Mouse (Mus musculus) limb, embryonic 14.5 days (tissue): ENCODE results near the gene Foxe1. TPM values are rescaled to one million over a fixed set of nuclear protein-coding genes. Genes with fewer than 3 reads are reported as not detected.

Source experiments
- ATAC-seq: fragments of 200-750 bp; cut with Nextera tagmentation; 2 replicates; pipeline ENCODE4 v1.8.0; 2017; ENCODE audit warnings: low read depth, moderate number of reproducible peaks, moderate TSS enrichment; ENCODE audit not compliant: low FRiP score
- DNase-seq: peaks from one replicate; pipeline ENCODE4 v3.0.0-alpha.2; 2015; ENCODE audit warnings: low spot score
- H3K27ac ChIP-seq: fragments of 300-500 bp; sonication (generic); replicated peaks from 2 replicates; pipeline ENCODE4 v1.5.1; 2014; ENCODE audit warnings: low read depth, mild to moderate bottlenecking, low read length, moderate library complexity, mixed read lengths
- H3K27me3 ChIP-seq: fragments of 300-500 bp; sonication (generic); 2 replicates; pipeline ENCODE4 v1.6.1; 2014; ENCODE audit warnings: low read length, mixed read lengths; ENCODE audit not compliant: control insufficient read depth, insufficient read depth
- H3K36me3 ChIP-seq: fragments of 300-500 bp; sonication (generic); 2 replicates; pipeline ENCODE4 v1.6.1; 2014; ENCODE audit warnings: mild to moderate bottlenecking, low read length, moderate library complexity, mixed read lengths; ENCODE audit not compliant: control insufficient read depth, insufficient read depth
- H3K4me1 ChIP-seq: fragments of 300-500 bp; sonication (generic); 2 replicates; pipeline ENCODE4 v1.6.1; 2014; ENCODE audit warnings: antibody characterized with exemption, low read length, mixed read lengths; ENCODE audit not compliant: control insufficient read depth, insufficient read depth
- H3K4me2 ChIP-seq: fragments of 300-500 bp; sonication (generic); replicated peaks from 2 replicates; pipeline ENCODE4 v1.6.1; 2014; ENCODE audit warnings: low read depth, mild to moderate bottlenecking, low read length, moderate library complexity; ENCODE audit not compliant: severe bottlenecking
- H3K4me3 ChIP-seq: fragments of 300-500 bp; sonication (generic); replicated peaks from 2 replicates; pipeline ENCODE4 v1.5.1; 2014; ENCODE audit warnings: low read length
- H3K9ac ChIP-seq: fragments of 300-500 bp; sonication (generic); 2 replicates; pipeline ENCODE4 v1.6.1; 2014; ENCODE audit warnings: mild to moderate bottlenecking, low read depth, low read length, moderate library complexity; ENCODE audit not compliant: severe bottlenecking
- H3K9me3 ChIP-seq: fragments of 300-500 bp; sonication (generic); 2 replicates; pipeline ENCODE4 v1.6.1; 2016; ENCODE audit warnings: low read length; ENCODE audit not compliant: control insufficient read depth
- POLR2A ChIP-seq: fragments of 200-500 bp; IDR thresholded peaks from 2 replicates; pipeline ENCODE4 v1.8.0; 2012; ENCODE audit warnings: inconsistent platforms, mild to moderate bottlenecking, moderate library complexity, borderline replicate concordance; ENCODE audit not compliant: insufficient read depth, insufficient read length; ENCODE audit errors: extremely low read depth
- WGBS: fragments of 180-500 bp; shearing (Covaris S2); extraction: QIAGEN DNeasy Blood & Tissue Kit; methylation state at CpG from one replicate; pipeline ENCODE4 v1.1.7; 2014; 5-methylcytosine and 5-hydroxymethylcytosine counted together
- polyA plus RNA-seq, 2 experiments: library from polyadenylated mRNA; depleted of rRNA in 1 of 2; stranded (reverse) in 1 of 2; unstranded in 1 of 2; fragments of >200 nt; fragmentation: Nextera tagmentation in 1 of 2; extraction: Ambion mirVana in 1 of 2; gene quantifications; 2 replicates each; pipeline versions ENCODE4 v1.2.1 to v1.2.3; 2012 to 2014

Foxe1 gene
- polyA plus RNA-seq, 2 experiments: not detected

DNA sequence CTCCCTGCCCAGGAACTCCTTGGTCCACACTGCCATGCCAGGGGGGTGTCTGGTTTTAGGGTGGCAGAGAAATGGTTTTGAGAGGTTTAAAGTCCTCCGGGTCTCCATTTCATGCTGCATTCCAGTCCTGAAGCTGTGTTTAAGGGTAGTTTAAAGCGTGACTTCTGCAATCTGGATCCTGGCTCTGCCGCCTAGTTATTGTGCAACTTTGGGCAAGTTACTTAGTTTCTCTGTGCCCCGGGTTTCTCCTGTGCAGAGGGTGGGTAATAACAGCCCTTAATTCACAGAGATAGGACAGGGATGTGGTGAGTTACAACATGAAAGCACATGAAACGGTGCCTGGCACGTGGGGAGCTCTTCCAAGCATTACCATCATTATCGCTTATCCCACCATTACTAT is 35.5 kb upstream of the Foxe1 start:
- no peak for TF ChIP-seq POLR2A
- 81% methylated on average over 7 of the region's 7 CpGs for WGBS
- H3K4me3 ChIP-seq: no peak overlapping the region
- no peak overlapping the region for H3K4me2 ChIP-seq
- H3K9me3 ChIP-seq: no peaks in the 10 kb centered on the region
- ATAC-seq: no peak
- no peaks in the 10 kb centered on the region for H3K4me1 ChIP-seq
- peaks cover 6% of the 10 kb centered on the region; the same call in 1 of the 2 replicates for H3K27me3 ChIP-seq
- H3K27ac ChIP-seq: no peak overlapping the region
- H3K36me3 ChIP-seq: no peaks in the 10 kb centered on the region
- no peak for DNase-seq
- H3K9ac ChIP-seq: no peak overlapping the region

- 80% methylated on average over 2 of the region's 2 CpGs for WGBS
- no peaks in the 10 kb centered on the region for H3K9me3 ChIP-seq
- no peak overlapping the region for H3K4me2 ChIP-seq
- no peaks in the 10 kb centered on the region for H3K4me1 ChIP-seq
- no peaks in the 10 kb centered on the region for H3K36me3 ChIP-seq
- DNase-seq: no peak
- no peak overlapping the region for H3K27ac ChIP-seq
- no peak overlapping the region for H3K9ac ChIP-seq
- no peak for ATAC-seq
- no peak overlapping the region for H3K4me3 ChIP-seq
- no peaks in the 10 kb centered on the region for H3K27me3 ChIP-seq
- no peak for TF ChIP-seq POLR2A
These were observed 31.8 kb upstream of the Foxe1 start for GRCm38 (mm10) chr4:46311631-46312030.

- no peak overlapping the region for H3K9ac ChIP-seq
- no peak overlapping the region for H3K4me2 ChIP-seq
- 83% methylated on average over 13 of the region's 13 CpGs for WGBS
- no peak for ATAC-seq
- H3K4me1 ChIP-seq: no peaks in the 10 kb centered on the region
- DNase-seq: no peak
- H3K27me3 ChIP-seq: peaks cover 9% of the 10 kb centered on the region; the same call in 1 of the 2 replicates
- H3K4me3 ChIP-seq: no peak overlapping the region
- H3K9me3 ChIP-seq: no peaks in the 10 kb centered on the region
- H3K27ac ChIP-seq: no peak overlapping the region
- no peaks in the 10 kb centered on the region for H3K36me3 ChIP-seq
- TF ChIP-seq POLR2A: no peak
These were observed 21.5 kb upstream of the Foxe1 start for GRCm38 (mm10) chr4:46321730-46322389.

DNA sequence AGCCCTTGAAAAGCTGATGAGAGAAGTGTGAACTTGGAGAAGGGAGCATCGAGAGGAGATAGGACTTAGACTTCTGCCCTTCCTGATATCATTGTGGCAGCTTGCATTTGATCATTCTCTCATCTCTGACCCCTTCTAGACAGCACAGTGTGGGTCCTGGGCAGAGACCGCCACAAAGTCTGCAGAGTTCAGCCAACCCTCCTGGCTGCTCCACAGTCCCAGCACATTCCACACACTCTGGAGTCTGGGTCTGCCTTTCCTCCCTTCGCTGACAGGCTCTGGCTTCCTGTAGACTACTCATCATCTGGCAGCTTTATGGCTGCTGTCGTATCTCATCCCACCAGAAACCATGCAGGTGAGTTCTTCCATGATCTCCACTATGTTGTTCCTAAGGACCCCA is 20.7 kb upstream of the Foxe1 start:
- Histone ChIP-seq H3K4me2 (no peak overlapping the region), H3K27ac (no peak overlapping the region), H3K9me3 (no peaks in the 10 kb centered on the region), H3K4me3 (no peak overlapping the region), H3K9ac (no peak overlapping the region), H3K4me1 (no peaks in the 10 kb centered on the region), H3K36me3 (no peaks in the 10 kb centered on the region), H3K27me3 (peaks cover 9% of the 10 kb centered on the region; the same call in 1 of the 2 replicates)
- ATAC-seq: no peak
- TF ChIP-seq POLR2A: no peak
- DNase-seq: no peak
- 42% methylated on average over 4 of the region's 4 CpGs for WGBS

- Histone ChIP-seq H3K27me3 (no peaks in the 10 kb centered on the region), H3K9ac (no peak overlapping the region), H3K4me1 (no peaks in the 10 kb centered on the region), H3K9me3 (no peaks in the 10 kb centered on the region), H3K4me3 (no peak overlapping the region), H3K36me3 (no peaks in the 10 kb centered on the region), H3K27ac (no peak overlapping the region), H3K4me2 (no peak overlapping the region)
- DNase-seq: no peak
- no peak for TF ChIP-seq POLR2A
- ATAC-seq: no peak
- 58% methylated on average over 3 of the region's 3 CpGs for WGBS
These were observed 14.5 kb upstream of the Foxe1 start for GRCm38 (mm10) chr4:46328906-46329305.
